Mouse (Mus musculus) embryonic facial prominence, embryonic 12.5 days (tissue): ENCODE measurements at regions not wholly inside any gene's neighbourhood (a gene's known extent, or its start where the extent isn't known, plus 50 kb on each side); places are given as distances from the start of the nearest gene placed in this dataset.

Experiments used
- ATAC-seq: fragments of 200-750 bp; cut with Nextera tagmentation; 2 replicates; pipeline ENCODE4 v1.8.0; 2017; ENCODE audit not compliant: insufficient number of reproducible peaks, insufficient read depth, low FRiP score, low TSS enrichment
- H3K27ac ChIP-seq: fragments of 300-500 bp; sonication (generic); 2 replicates; pipeline ENCODE4 v1.5.1; 2016; ENCODE audit warnings: mild to moderate bottlenecking
- H3K27me3 ChIP-seq: fragments of 300-500 bp; sonication (generic); 2 replicates; pipeline ENCODE4 v1.6.1; 2016; ENCODE audit warnings: mild to moderate bottlenecking, moderate library complexity
- H3K36me3 ChIP-seq: fragments of 300-500 bp; sonication (generic); 2 replicates; pipeline ENCODE4 v1.6.1; 2016; ENCODE audit warnings: mild to moderate bottlenecking
- H3K4me1 ChIP-seq: fragments of 300-500 bp; sonication (generic); 2 replicates; pipeline ENCODE4 v1.6.1; 2016
- H3K4me2 ChIP-seq: fragments of 300-500 bp; sonication (generic); replicated peaks from 2 replicates; pipeline ENCODE4 v1.6.1; 2016; ENCODE audit warnings: mild to moderate bottlenecking, moderate library complexity
- H3K4me3 ChIP-seq: fragments of 300-500 bp; sonication (generic); 2 replicates; pipeline ENCODE4 v1.5.1; 2016; ENCODE audit warnings: mild to moderate bottlenecking
- H3K9ac ChIP-seq: fragments of 300-500 bp; sonication (generic); 2 replicates; pipeline ENCODE4 v1.6.1; 2016; ENCODE audit warnings: mild to moderate bottlenecking, moderate library complexity
- H3K9me3 ChIP-seq: fragments of 300-500 bp; sonication (generic); 2 replicates; pipeline ENCODE4 v1.6.1; 2016; ENCODE audit warnings: mild to moderate bottlenecking, moderate library complexity
- WGBS: fragments of 180-500 bp; shearing (Covaris S2); methylation state at CpG from one replicate; pipeline ENCODE4 v1.1.7; 2016; 5-methylcytosine and 5-hydroxymethylcytosine counted together

DNA sequence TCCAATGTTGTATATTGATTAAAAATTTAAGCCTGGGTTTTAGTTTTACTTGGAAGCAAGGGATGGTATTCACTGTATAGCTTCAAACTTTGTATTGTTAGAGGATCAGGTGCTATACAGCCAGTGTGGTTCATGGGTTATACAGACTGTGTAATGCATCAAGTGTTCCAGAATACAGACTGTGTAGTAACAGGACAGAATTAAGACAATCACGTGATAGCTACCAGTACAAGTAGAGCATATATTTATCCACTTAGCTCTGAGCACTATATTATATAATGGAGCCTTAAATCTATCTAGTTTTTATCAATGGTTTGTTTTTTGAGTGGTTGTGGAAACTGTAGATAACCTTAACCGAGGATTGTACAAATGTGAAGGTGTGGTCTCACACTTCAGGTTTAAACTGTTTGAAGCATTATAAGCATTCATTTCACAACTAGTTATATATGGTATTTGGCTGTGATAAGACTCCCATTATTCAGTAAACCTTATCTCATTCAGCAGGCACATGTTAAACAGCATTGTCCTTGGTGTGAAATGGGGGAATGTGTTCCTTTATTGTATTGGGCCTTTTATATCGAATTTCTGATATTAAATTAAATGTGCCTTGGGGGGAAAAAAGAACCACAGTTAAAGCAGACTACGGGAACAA is 256.3 kb upstream of the Sdr16c6 start:
- no peaks in the 10 kb centered on the region for H3K27me3 ChIP-seq
- no peak for ATAC-seq

DNA sequence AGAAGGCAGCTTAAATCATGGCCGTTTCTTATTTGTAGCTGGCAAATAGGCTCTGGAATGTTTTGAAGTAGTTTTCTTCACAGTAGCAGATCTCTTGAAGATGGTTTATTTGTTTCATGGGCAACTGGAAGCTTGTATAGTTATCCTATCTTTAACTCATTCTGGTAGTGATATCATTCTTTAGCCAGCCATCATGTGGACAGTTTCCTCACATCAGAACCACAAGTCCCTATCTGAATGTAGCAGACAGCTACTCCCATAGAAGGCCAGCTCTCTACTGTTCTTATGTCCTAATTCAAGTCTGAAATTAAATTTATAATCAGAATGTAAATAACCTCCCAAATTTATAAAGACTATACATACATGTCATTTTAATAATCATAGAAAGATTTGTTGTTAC is 253.8 kb upstream of the Sdr16c6 start:
- Histone ChIP-seq H3K4me2 (no peak overlapping the region), H3K9ac (no peak overlapping the region), H3K4me3 (no peak overlapping the region), H3K36me3 (no peaks in the 10 kb centered on the region), H3K27me3 (no peaks in the 10 kb centered on the region), H3K9me3 (no peaks in the 10 kb centered on the region), H3K27ac (no peak overlapping the region), H3K4me1 (peaks cover 5% of the 10 kb centered on the region; the same call in 1 of the 2 replicates)
- no peak for ATAC-seq
- 86% methylated on average over 1 of the region's 1 CpGs for WGBS

More for the DNA sequence above, 256.3 kb upstream of the Sdr16c6 start:
- Histone ChIP-seq H3K9ac (no peak overlapping the region), H3K4me1 (peaks cover 5% of the 10 kb centered on the region; the same call in 1 of the 2 replicates), H3K4me2 (no peak overlapping the region), H3K4me3 (no peak overlapping the region), H3K9me3 (no peaks in the 10 kb centered on the region), H3K27ac (no peak overlapping the region), H3K36me3 (no peaks in the 10 kb centered on the region)
- WGBS = 85% methylated on average over 4 of the region's 4 CpGs

- H3K4me1 ChIP-seq = no peaks in the 10 kb centered on the region
- H3K9me3 ChIP-seq = no peaks in the 10 kb centered on the region
- 66% methylated on average over 3 of the region's 3 CpGs for WGBS
- no peak overlapping the region for H3K27ac ChIP-seq
- no peak overlapping the region for H3K4me2 ChIP-seq
- H3K27me3 ChIP-seq = no peaks in the 10 kb centered on the region
- H3K4me3 ChIP-seq = no peak overlapping the region
- no peak for ATAC-seq
- H3K9ac ChIP-seq = no peak overlapping the region
- no peaks in the 10 kb centered on the region for H3K36me3 ChIP-seq
Measured at GRCm38 (mm10) chr4:4315651-4316411, 238.5 kb upstream of the Sdr16c6 start.

DNA sequence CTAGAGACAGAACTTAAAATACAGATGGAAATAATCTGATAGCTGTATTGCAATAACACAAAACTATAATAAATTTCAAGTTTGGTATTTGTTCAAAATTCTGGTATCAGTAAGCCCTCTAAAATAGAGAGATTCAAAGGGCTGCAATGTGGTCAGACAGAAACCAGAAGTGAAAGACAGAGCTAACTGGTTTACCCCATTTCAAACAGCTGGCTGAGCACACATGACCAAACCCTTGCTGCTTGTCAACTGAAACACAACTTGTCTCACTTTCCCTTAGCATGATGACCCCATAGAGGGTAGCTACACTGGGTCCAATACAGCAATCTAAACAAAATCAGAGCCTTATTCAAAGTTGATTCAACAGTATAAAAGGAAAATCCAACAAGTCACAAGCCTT is 234.2 kb upstream of the Sdr16c6 start:
- H3K27me3 ChIP-seq = no peaks in the 10 kb centered on the region
- H3K9ac ChIP-seq = no peak overlapping the region
- no peaks in the 10 kb centered on the region for H3K4me1 ChIP-seq
- no peak for ATAC-seq
- no peak overlapping the region for H3K27ac ChIP-seq
- no peaks in the 10 kb centered on the region for H3K36me3 ChIP-seq
- no peak overlapping the region for H3K4me3 ChIP-seq
- no peaks in the 10 kb centered on the region for H3K9me3 ChIP-seq
- no peak overlapping the region for H3K4me2 ChIP-seq

DNA sequence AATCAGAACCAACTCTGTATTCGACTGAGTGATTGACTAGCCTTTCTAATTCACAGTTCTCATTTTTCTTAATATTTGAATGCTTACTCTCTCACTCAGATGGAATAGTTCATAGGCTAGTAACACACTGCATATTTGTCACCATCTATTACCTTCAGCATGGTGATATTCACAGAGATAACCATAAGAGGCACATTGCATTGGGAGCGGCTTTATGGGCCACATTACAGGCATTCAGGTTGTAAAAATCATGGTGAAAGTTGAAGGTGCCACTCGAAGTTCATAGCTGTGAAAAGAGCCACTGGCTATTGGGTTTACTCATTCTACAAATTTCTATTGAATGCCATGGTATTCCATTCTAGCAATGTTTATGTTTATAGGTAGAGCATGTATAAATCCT is 229.6 kb upstream of the Sdr16c6 start:
- Histone ChIP-seq H3K27me3 (no peaks in the 10 kb centered on the region), H3K27ac (no peak overlapping the region), H3K9me3 (no peaks in the 10 kb centered on the region), H3K9ac (no peak overlapping the region), H3K36me3 (no peaks in the 10 kb centered on the region), H3K4me1 (no peaks in the 10 kb centered on the region), H3K4me2 (no peak overlapping the region), H3K4me3 (no peak overlapping the region)
- no peak for ATAC-seq
- WGBS = 74% methylated on average over 3 of the region's 3 CpGs

- H3K27me3 ChIP-seq = no peaks in the 10 kb centered on the region
- no peaks in the 10 kb centered on the region for H3K4me1 ChIP-seq
- H3K9me3 ChIP-seq = no peaks in the 10 kb centered on the region
- no peak overlapping the region for H3K4me2 ChIP-seq
- no peak for ATAC-seq
- H3K9ac ChIP-seq = no peak overlapping the region
- no peaks in the 10 kb centered on the region for H3K36me3 ChIP-seq
- no peak overlapping the region for H3K27ac ChIP-seq
- H3K4me3 ChIP-seq = no peak overlapping the region
Measured at GRCm38 (mm10) chr4:4305740-4306249, 228.5 kb upstream of the Sdr16c6 start.

GRCm38 (mm10) chr4:4304666-4305065 is 227.3 kb upstream of the Sdr16c6 start:
- no peak overlapping the region for H3K9ac ChIP-seq
- H3K27ac ChIP-seq = no peak overlapping the region
- no peak overlapping the region for H3K4me2 ChIP-seq
- WGBS = 39% methylated on average over 1 of the region's 1 CpGs
- H3K36me3 ChIP-seq = no peaks in the 10 kb centered on the region
- no peak for ATAC-seq
- H3K4me3 ChIP-seq = no peak overlapping the region
- H3K27me3 ChIP-seq = no peaks in the 10 kb centered on the region
- no peaks in the 10 kb centered on the region for H3K4me1 ChIP-seq
- H3K9me3 ChIP-seq = no peaks in the 10 kb centered on the region

GRCm38 (mm10) chr4:4300189-4300879 is 223.0 kb upstream of the Sdr16c6 start:
- WGBS = 56% methylated on average over 10 of the region's 10 CpGs
- Histone ChIP-seq H3K4me1 (no peaks in the 10 kb centered on the region), H3K27me3 (no peaks in the 10 kb centered on the region), H3K4me2 (no peak overlapping the region), H3K36me3 (no peaks in the 10 kb centered on the region), H3K9me3 (no peaks in the 10 kb centered on the region), H3K27ac (no peak overlapping the region), H3K9ac (no peak overlapping the region), H3K4me3 (no peak overlapping the region)
- no peak for ATAC-seq

GRCm38 (mm10) chr4:4299631-4300030 is 222.3 kb upstream of the Sdr16c6 start:
- H3K4me1 ChIP-seq = no peaks in the 10 kb centered on the region
- 17% methylated on average over 1 of the region's 1 CpGs for WGBS
- H3K36me3 ChIP-seq = no peaks in the 10 kb centered on the region
- H3K27ac ChIP-seq = no peak overlapping the region
- no peaks in the 10 kb centered on the region for H3K27me3 ChIP-seq
- no peak for ATAC-seq
- no peak overlapping the region for H3K9ac ChIP-seq
- H3K4me3 ChIP-seq = no peak overlapping the region
- no peak overlapping the region for H3K4me2 ChIP-seq
- no peaks in the 10 kb centered on the region for H3K9me3 ChIP-seq

DNA sequence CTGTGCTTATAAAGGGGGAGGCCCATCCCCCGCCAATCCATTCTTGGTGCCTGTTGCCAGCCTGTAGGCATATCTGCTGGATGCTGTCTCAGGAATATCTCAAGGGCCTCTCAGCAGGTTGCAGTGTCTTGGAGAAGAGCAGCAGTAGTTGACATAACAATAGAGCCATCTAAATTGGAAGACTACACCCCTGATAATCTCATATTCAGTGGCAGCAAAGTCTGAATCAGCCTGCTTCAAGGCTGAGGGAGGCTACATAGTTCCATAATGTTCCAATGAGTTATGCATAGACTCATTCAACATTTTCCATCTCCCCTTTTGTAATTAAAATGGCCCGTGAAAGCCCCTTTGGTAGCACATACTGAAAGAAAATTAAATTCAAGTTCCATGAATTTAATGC is 172.3 kb upstream of the Sdr16c6 start:
- Histone ChIP-seq H3K27ac (no peak overlapping the region), H3K4me3 (no peak overlapping the region), H3K4me2 (no peak overlapping the region), H3K9ac (no peak overlapping the region), H3K36me3 (no peaks in the 10 kb centered on the region), H3K27me3 (no peaks in the 10 kb centered on the region), H3K4me1 (peaks cover 6% of the 10 kb centered on the region; the same call in 1 of the 2 replicates), H3K9me3 (no peaks in the 10 kb centered on the region)
- WGBS = 72% methylated on average over 2 of the region's 2 CpGs
- no peak for ATAC-seq

DNA sequence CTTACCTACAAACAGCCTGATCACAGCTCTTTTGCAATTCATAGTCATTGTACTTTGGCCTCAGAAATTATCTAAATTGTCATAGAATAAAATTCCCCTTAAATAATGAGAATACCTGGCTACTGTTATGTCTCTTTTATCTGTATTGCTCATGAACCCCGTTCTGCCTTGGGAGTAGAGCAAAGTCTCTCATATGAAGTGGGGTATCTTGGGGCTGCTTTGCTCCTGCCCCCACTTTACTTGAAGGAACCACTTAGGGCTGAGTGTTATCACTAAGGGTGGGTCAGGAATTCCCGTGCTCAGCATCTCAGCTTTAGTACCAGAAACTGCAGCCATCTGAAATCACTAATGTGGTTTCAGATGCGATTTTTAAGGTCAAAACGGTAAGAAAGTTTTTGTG is 170.3 kb upstream of the Sdr16c6 start:
- Histone ChIP-seq H3K4me3 (no peak overlapping the region), H3K27me3 (no peaks in the 10 kb centered on the region), H3K4me2 (no peak overlapping the region), H3K9ac (no peak overlapping the region), H3K36me3 (no peaks in the 10 kb centered on the region), H3K4me1 (peaks cover 6% of the 10 kb centered on the region; the same call in 1 of the 2 replicates), H3K27ac (no peak overlapping the region), H3K9me3 (no peaks in the 10 kb centered on the region)
- WGBS = 30% methylated on average over 4 of the region's 4 CpGs
- no peak for ATAC-seq
